Mouse (Mus musculus): Measurements from ENCODE around the gene Jak2. TPM values are rescaled to one million over a fixed set of nuclear protein-coding genes. Genes with fewer than 3 reads are reported as not detected.

Jak2 gene
- polyA plus RNA-seq, 1 experiment from 2014 or later, result 14.3 TPM

GRCm38 (mm10) chr19:29265538-29265937, 13.9 kb downstream of the Jak2 start:
- DNase-seq (ENCODE audit: low spot score) (no peak), ATAC-seq (ENCODE audit: insufficient read depth, low FRiP score, low TSS enrichment) (no peak)
- H3K9me3 ChIP-seq (ENCODE audit: control insufficient read depth, low read length), result no peaks in the 10 kb centered on the region
- no peaks in the 10 kb centered on the region for H3K27me3 ChIP-seq (ENCODE audit: control insufficient read depth, insufficient read depth, low read length)
- 47% methylated on average over 5 of the region's 5 CpGs for WGBS
- H3K27ac ChIP-seq (ENCODE audit: low read depth, low read length), result no peak overlapping the region
- H3K9ac ChIP-seq (ENCODE audit: low read length), result no peak overlapping the region
- no peak overlapping the region for H3K4me3 ChIP-seq (ENCODE audit: low read depth, low read length)
- no peak overlapping the region for H3K4me2 ChIP-seq (ENCODE audit: low read depth)
- H3K36me3 ChIP-seq (ENCODE audit: control insufficient read depth, insufficient read depth, low read length), result no peaks in the 10 kb centered on the region
- H3K4me1 ChIP-seq (ENCODE audit: control insufficient read depth, insufficient read depth, low read length), result no peaks in the 10 kb centered on the region

- ATAC-seq (ENCODE audit: insufficient read depth, low FRiP score, low TSS enrichment), result no peak
- Histone ChIP-seq H3K4me1 (ENCODE audit: control insufficient read depth, insufficient read depth, low read length) (no peaks in the 10 kb centered on the region), H3K27me3 (ENCODE audit: control insufficient read depth, insufficient read depth, low read length) (no peaks in the 10 kb centered on the region), H3K36me3 (ENCODE audit: control insufficient read depth, insufficient read depth, low read length) (no peaks in the 10 kb centered on the region), H3K9me3 (ENCODE audit: control insufficient read depth, low read length) (no peaks in the 10 kb centered on the region), H3K4me3 (ENCODE audit: low read depth, low read length) (no peak overlapping the region), H3K4me2 (ENCODE audit: low read depth) (no peak overlapping the region), H3K27ac (ENCODE audit: low read depth, low read length) (no peak overlapping the region), H3K9ac (ENCODE audit: low read length) (no peak overlapping the region)
- 87% methylated on average over 4 of the region's 4 CpGs for WGBS
- no peak for DNase-seq (ENCODE audit: low spot score)
Observed at GRCm38 (mm10) chr19:29267075-29267868, 15.6 kb downstream of the Jak2 start.

- Histone ChIP-seq H3K4me2 (ENCODE audit: low read depth) (no peak overlapping the region), H3K4me1 (ENCODE audit: control insufficient read depth, insufficient read depth, low read length) (no peaks in the 10 kb centered on the region), H3K27me3 (ENCODE audit: control insufficient read depth, insufficient read depth, low read length) (no peaks in the 10 kb centered on the region), H3K9ac (ENCODE audit: low read length) (no peak overlapping the region), H3K9me3 (ENCODE audit: control insufficient read depth, low read length) (no peaks in the 10 kb centered on the region), H3K36me3 (ENCODE audit: control insufficient read depth, insufficient read depth, low read length) (no peaks in the 10 kb centered on the region), H3K4me3 (ENCODE audit: low read depth, low read length) (no peak overlapping the region), H3K27ac (ENCODE audit: low read depth, low read length) (no peak overlapping the region)
- ATAC-seq (ENCODE audit: insufficient read depth, low FRiP score, low TSS enrichment) (no peak), DNase-seq (ENCODE audit: low spot score) (no peak)
- WGBS, result 91% methylated on average over 4 of the region's 4 CpGs
Observed at GRCm38 (mm10) chr19:29268788-29269321, 17.2 kb downstream of the Jak2 start.

- WGBS, result 64% methylated on average over 6 of the region's 6 CpGs
- Histone ChIP-seq H3K9ac (ENCODE audit: low read length) (no peak overlapping the region), H3K4me1 (ENCODE audit: control insufficient read depth, insufficient read depth, low read length) (no peaks in the 10 kb centered on the region), H3K27ac (ENCODE audit: low read depth, low read length) (no peak overlapping the region), H3K9me3 (ENCODE audit: control insufficient read depth, low read length) (no peaks in the 10 kb centered on the region), H3K4me2 (ENCODE audit: low read depth) (no peak overlapping the region), H3K27me3 (ENCODE audit: control insufficient read depth, insufficient read depth, low read length) (no peaks in the 10 kb centered on the region), H3K4me3 (ENCODE audit: low read depth, low read length) (no peak overlapping the region), H3K36me3 (ENCODE audit: control insufficient read depth, insufficient read depth, low read length) (no peaks in the 10 kb centered on the region)
- DNase-seq (ENCODE audit: low spot score) (no peak), ATAC-seq (ENCODE audit: insufficient read depth, low FRiP score, low TSS enrichment) (no peak)
Observed at GRCm38 (mm10) chr19:29270226-29270625, 18.6 kb downstream of the Jak2 start.

- no peak overlapping the region for H3K4me2 ChIP-seq (ENCODE audit: low read depth)
- no peaks in the 10 kb centered on the region for H3K36me3 ChIP-seq (ENCODE audit: control insufficient read depth, insufficient read depth, low read length)
- no peak for ATAC-seq (ENCODE audit: insufficient read depth, low FRiP score, low TSS enrichment)
- DNase-seq (ENCODE audit: low spot score), result no peak
- no peak overlapping the region for H3K9ac ChIP-seq (ENCODE audit: low read length)
- no peak overlapping the region for H3K4me3 ChIP-seq (ENCODE audit: low read depth, low read length)
- no peaks in the 10 kb centered on the region for H3K9me3 ChIP-seq (ENCODE audit: control insufficient read depth, low read length)
- no peak overlapping the region for H3K27ac ChIP-seq (ENCODE audit: low read depth, low read length)
- H3K4me1 ChIP-seq (ENCODE audit: control insufficient read depth, insufficient read depth, low read length), result no peaks in the 10 kb centered on the region
- 91% methylated on average over 12 of the region's 12 CpGs for WGBS
- H3K27me3 ChIP-seq (ENCODE audit: control insufficient read depth, insufficient read depth, low read length), result no peaks in the 10 kb centered on the region
Observed at GRCm38 (mm10) chr19:29271147-29271578, 19.5 kb downstream of the Jak2 start.

- 92% methylated on average over 3 of the region's 3 CpGs for WGBS
- H3K4me1 ChIP-seq (ENCODE audit: control insufficient read depth, insufficient read depth, low read length), result no peaks in the 10 kb centered on the region
Observed at GRCm38 (mm10) chr19:29272011-29272809, 20.6 kb downstream of the Jak2 start.

GRCm38 (mm10) chr19:29276414-29276813, 24.8 kb downstream of the Jak2 start:
- H3K4me1 ChIP-seq (ENCODE audit: control insufficient read depth, insufficient read depth, low read length), result no peaks in the 10 kb centered on the region
- 98% methylated on average over 4 of the region's 4 CpGs for WGBS

More at GRCm38 (mm10) chr19:29272011-29272809, 20.6 kb downstream of the Jak2 start:
- no peaks in the 10 kb centered on the region; the same call in 1 of the 2 replicates for H3K36me3 ChIP-seq (ENCODE audit: control insufficient read depth, insufficient read depth, low read length)
- no peak overlapping the region for H3K27ac ChIP-seq (ENCODE audit: low read depth, low read length)
- no peak overlapping the region for H3K4me3 ChIP-seq (ENCODE audit: low read depth, low read length)
- no peaks in the 10 kb centered on the region for H3K9me3 ChIP-seq (ENCODE audit: control insufficient read depth, low read length)
- DNase-seq (ENCODE audit: low spot score), result no peak
- ATAC-seq (ENCODE audit: insufficient read depth, low FRiP score, low TSS enrichment), result no peak
- H3K4me2 ChIP-seq (ENCODE audit: low read depth), result no peak overlapping the region
- no peak overlapping the region for H3K9ac ChIP-seq (ENCODE audit: low read length)
- no peaks in the 10 kb centered on the region for H3K27me3 ChIP-seq (ENCODE audit: control insufficient read depth, insufficient read depth, low read length)

GRCm38 (mm10) chr19:29278944-29279587, 27.4 kb downstream of the Jak2 start:
- H3K4me1 ChIP-seq (ENCODE audit: control insufficient read depth, insufficient read depth, low read length), result no peaks in the 10 kb centered on the region
- no peak overlapping the region for H3K27ac ChIP-seq (ENCODE audit: low read depth, low read length)
- H3K27me3 ChIP-seq (ENCODE audit: control insufficient read depth, insufficient read depth, low read length), result no peaks in the 10 kb centered on the region
- no peaks in the 10 kb centered on the region for H3K9me3 ChIP-seq (ENCODE audit: control insufficient read depth, low read length)
- H3K4me2 ChIP-seq (ENCODE audit: low read depth), result no peak overlapping the region
- H3K4me3 ChIP-seq (ENCODE audit: low read depth, low read length), result no peak overlapping the region
- no peak overlapping the region for H3K9ac ChIP-seq (ENCODE audit: low read length)
- 87% methylated on average over 6 of the region's 6 CpGs for WGBS
- no peak for ATAC-seq (ENCODE audit: insufficient read depth, low FRiP score, low TSS enrichment)
- no peaks in the 10 kb centered on the region; the same call in 1 of the 2 replicates for H3K36me3 ChIP-seq (ENCODE audit: control insufficient read depth, insufficient read depth, low read length)
- DNase-seq (ENCODE audit: low spot score), result no peak

More at GRCm38 (mm10) chr19:29276414-29276813, 24.8 kb downstream of the Jak2 start:
- no peaks in the 10 kb centered on the region; the same call in 1 of the 2 replicates for H3K36me3 ChIP-seq (ENCODE audit: control insufficient read depth, insufficient read depth, low read length)
- no peak overlapping the region for H3K4me2 ChIP-seq (ENCODE audit: low read depth)
- H3K4me3 ChIP-seq (ENCODE audit: low read depth, low read length), result no peak overlapping the region
- no peak for ATAC-seq (ENCODE audit: insufficient read depth, low FRiP score, low TSS enrichment)
- no peaks in the 10 kb centered on the region for H3K9me3 ChIP-seq (ENCODE audit: control insufficient read depth, low read length)
- no peak overlapping the region for H3K27ac ChIP-seq (ENCODE audit: low read depth, low read length)
- no peak for DNase-seq (ENCODE audit: low spot score)
- H3K9ac ChIP-seq (ENCODE audit: low read length), result no peak overlapping the region
- no peaks in the 10 kb centered on the region for H3K27me3 ChIP-seq (ENCODE audit: control insufficient read depth, insufficient read depth, low read length)

All from neural tube, embryonic 11.5 days (tissue).